Mouse (Mus musculus) 3134 (cell line): ENCODE data around the gene Gabrb3.

Experiments
- DNase-seq: peaks from one replicate; pipeline ENCODE4 v3.0.0-alpha.2; 2011; ENCODE audit warnings: low spot score; ENCODE audit not compliant: insufficient read length; ENCODE audit errors: extremely low read depth

Gabrb3 gene

GRCm38 (mm10) chr7:57529451-57529850, 110.0 kb downstream of the Gabrb3 start:
- DNase-seq: no peak

- no peak for DNase-seq
Observed at GRCm38 (mm10) chr7:57529954-57530353, 110.5 kb downstream of the Gabrb3 start.

- DNase-seq: no peak
Observed at GRCm38 (mm10) chr7:57532676-57533075, 113.2 kb downstream of the Gabrb3 start.

DNA sequence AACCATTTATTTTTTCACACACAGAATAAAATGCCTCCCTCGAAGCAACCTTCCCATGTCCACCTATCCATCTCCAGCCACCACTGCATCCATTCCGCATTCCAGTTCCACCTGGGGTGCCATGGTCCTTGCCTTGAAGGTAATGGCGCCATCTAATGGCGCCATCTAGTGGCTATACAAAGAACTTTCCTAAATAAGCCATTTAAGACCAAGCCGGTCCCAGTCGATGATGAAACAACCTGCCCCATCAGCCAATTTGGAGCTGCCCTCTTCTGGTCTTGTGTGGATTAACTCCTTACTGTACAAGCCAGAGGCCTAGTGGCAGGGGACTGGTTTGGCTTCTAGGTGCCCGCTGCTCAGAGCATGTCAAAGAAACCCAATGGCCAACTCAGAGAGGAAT, 119.1 kb downstream of the Gabrb3 start:
- no peak for DNase-seq

- no peak for DNase-seq
Observed at GRCm38 (mm10) chr7:57560732-57561436, 141.4 kb downstream of the Gabrb3 start.

- no peak for DNase-seq
Observed at GRCm38 (mm10) chr7:57564403-57564802, 144.9 kb downstream of the Gabrb3 start.

DNA sequence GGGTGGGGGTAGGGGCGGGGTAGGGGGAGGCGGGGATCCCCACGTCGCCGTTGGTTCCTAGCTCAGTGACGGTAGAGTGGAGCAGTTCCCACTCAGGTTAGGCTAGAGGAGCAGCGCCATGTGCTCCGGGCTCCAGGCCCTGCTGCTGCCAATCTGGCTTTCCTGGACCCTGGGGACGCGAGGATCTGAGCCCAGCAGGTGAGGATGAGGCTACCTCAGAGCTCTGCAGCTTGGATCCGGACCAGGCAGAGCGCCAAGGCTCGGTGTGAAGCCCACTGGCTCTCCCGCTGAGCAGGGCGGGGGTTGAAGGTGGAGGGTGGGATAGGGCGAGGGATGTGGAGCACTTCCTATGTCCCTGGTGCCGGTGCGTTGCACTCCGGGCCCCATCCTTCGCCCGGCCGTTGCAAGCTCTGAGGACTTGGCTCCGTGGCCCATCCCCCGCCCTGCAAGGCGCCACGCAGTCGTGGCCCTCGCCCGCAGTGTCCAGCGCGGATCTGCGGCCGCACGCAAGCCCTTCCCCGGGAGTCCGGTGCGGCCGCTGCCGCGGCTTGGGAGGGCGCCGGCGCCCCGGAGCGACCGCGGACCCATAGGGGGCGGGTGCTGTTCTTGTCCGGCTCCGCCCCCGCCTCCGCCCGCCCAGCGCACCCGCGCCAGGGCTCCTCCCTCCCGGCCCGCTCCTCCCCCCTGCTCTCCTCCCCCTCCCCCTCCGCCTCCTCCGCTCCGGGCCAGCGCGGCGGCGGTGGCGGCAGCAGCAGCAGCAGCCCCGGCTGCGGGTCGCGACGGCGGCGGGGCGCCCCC, 171.2 kb downstream of the Gabrb3 start:
- DNase-seq: peak; percentile 2

- DNase-seq: peak; percentile 2
Observed at GRCm38 (mm10) chr7:57591249-57591577, 171.7 kb downstream of the Gabrb3 start.

GRCm38 (mm10) chr7:57591578-57592431, 172.3 kb downstream of the Gabrb3 start:
- DNase-seq: peak; percentile 0

DNA sequence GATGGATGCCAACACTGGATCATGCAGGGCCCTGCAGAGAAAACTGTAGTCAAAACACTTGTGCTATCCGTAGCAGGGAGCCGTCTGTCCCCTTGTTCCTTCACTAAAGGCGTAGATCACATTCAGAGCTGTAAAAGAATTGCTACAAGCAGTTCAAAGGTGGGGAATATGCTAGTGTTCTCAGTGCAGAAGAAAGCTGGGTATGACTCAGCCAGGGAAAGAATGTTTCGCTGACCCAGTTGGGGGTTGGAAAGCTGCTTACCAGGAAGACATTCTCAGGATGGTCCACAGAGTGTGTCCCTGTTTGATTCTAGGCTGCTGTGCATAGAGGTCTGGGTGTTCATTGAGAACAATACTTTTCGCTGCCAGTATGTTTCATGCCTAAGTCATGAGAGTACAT, 177.8 kb downstream of the Gabrb3 start:
- no peak for DNase-seq

GRCm38 (mm10) chr7:57618697-57619096, 199.2 kb downstream of the Gabrb3 start:
- DNase-seq: no peak

DNA sequence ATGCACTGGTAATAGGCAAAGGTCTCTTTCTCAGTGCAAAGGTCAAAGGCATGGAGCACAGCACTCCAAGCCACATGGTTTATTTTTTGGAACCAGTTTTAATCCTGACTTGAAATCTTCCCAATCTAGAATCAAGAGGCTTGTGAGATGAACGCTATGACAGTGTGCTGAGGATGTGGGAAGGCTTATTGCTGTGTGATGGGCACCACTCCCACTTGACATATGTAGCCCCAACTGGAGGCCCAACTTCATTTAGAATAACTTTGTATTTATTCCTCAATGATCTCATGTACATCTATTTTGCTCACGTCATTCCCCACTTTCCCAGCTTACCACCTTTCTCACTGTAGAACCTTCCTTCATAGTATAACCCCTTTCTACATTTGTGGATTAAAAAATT, 200.5 kb downstream of the Gabrb3 start:
- no peak for DNase-seq

GRCm38 (mm10) chr7:57623718-57624117, 204.2 kb downstream of the Gabrb3 start:
- DNase-seq: no peak

DNA sequence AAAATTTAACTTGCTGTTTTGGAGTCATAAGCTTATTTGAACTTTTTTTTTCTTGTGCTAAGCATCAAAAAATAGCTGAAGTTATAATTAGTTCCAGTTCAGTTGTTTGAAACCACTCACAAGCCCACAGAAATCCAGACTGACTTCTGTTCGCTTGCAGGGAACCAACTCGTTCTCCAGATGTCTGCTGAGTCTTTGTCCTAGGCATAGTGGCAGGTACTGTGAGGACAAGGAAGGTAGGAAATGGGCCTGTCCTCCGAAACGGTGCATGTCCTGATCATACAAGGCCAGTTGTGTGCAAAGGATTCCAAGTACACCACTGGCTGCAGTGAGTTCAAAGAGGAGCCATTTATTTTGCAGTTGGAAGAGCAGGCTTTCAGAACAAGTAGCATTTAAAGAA, 215.5 kb downstream of the Gabrb3 start:
- no peak for DNase-seq

GRCm38 (mm10) chr7:57635687-57636086, 216.2 kb downstream of the Gabrb3 start:
- DNase-seq: no peak

GRCm38 (mm10) chr7:57640796-57641195, 221.3 kb downstream of the Gabrb3 start:
- no peak for DNase-seq

- no peak for DNase-seq
Observed at GRCm38 (mm10) chr7:57647345-57647744, 227.9 kb downstream of the Gabrb3 start.

GRCm38 (mm10) chr7:57648136-57648755, 228.8 kb downstream of the Gabrb3 start:
- DNase-seq: no peak

DNA sequence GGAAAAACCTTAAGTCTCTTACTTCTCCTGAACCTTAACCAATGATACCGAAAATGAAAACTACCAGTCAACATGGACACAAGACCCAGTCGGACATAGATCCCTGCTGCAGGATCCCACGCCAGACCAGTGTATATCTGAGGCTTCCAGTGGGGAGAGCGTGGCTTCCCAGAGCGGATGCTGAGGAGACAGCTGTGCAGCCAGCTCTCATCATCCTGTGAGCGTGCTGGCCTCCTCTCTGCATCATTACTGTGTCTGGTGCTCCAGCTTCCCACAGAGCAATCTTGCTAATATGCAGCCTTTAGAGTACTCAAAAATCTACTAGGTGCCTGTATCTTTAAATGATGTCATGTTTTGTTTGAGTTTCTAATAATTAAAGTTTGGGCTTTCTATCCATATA, 257.9 kb downstream of the Gabrb3 start:
- no peak for DNase-seq

GRCm38 (mm10) chr7:57689836-57690235, 270.3 kb downstream of the Gabrb3 start:
- no peak for DNase-seq

GRCm38 (mm10) chr7:57700370-57700769, 280.9 kb downstream of the Gabrb3 start:
- no peak for DNase-seq
